Mouse (Mus musculus) left cerebral cortex, adult 18-20 months (tissue): ENCODE results near the gene Esrrb. TPM values are rescaled to one million over a fixed set of nuclear protein-coding genes. Genes with fewer than 3 reads are reported as not detected.

Experiments used
- DNase-seq, 2 experiments: peaks; one replicate each; pipeline ENCODE4 v3.0.0; 2021 to 2022; ENCODE audit warnings: low spot score in 2 of 2, mixed read lengths in 1 of 2
- total RNA-seq, 2 experiments: library from RNA; stranded (reverse); gene quantifications; 2 replicates each; pipeline ENCODE4 v1.2.3; 2021

Esrrb gene
- total RNA-seq, 2 experiments from 2014 or later: 1.3 to 2.1 TPM

GRCm38 (mm10) chr12:86558889-86559288 is 198.0 kb downstream of the Esrrb start:
- DNase-seq: no peak

- no peak for DNase-seq
These were observed 201.8 kb downstream of the Esrrb start for GRCm38 (mm10) chr12:86562705-86563104.

- DNase-seq: peak; percentile 13 to 41
These were observed 205.1 kb downstream of the Esrrb start for GRCm38 (mm10) chr12:86565996-86566395.

Other genes with a start within 250 kb of the Esrrb start
- gene Gpatch2l, start 119.3 kb upstream of the Esrrb start, total RNA-seq: 10 to 100 TPM; 33.4 to 36.2 TPM